Mouse (Mus musculus) spleen, adult 2 months (tissue): ENCODE data around the gene Lhfpl2.

ENCODE experiments used
- CTCF ChIP-seq: fragments of 200-500 bp; IDR thresholded peaks from 2 replicates; pipeline ENCODE4 v1.5.1; 2011; ENCODE audit warnings: mild to moderate bottlenecking, inconsistent platforms; ENCODE audit not compliant: insufficient read depth, insufficient read length, insufficient replicate concordance; ENCODE audit errors: extremely low read depth
- POLR2A ChIP-seq: fragments of 200-500 bp; IDR thresholded peaks from 2 replicates; pipeline ENCODE4 v1.6.1; 2011; ENCODE audit warnings: low read depth, low read length, inconsistent platforms

- no peak for TF ChIP-seq POLR2A
- TF ChIP-seq CTCF: no peak
Measured at GRCm38 (mm10) chr13:94207973-94208372, 150.4 kb downstream of the Lhfpl2 start.
